Mouse (Mus musculus): ENCODE data around the gene Adcy1. TPM values are rescaled to one million over a fixed set of nuclear protein-coding genes. Genes with fewer than 3 reads are reported as not detected.
A peak's percentile ranks its signal among the peaks of the same experiment; 100 is the strongest.

Gene Adcy1
- polyA plus RNA-seq, 1 experiment from 2014 or later, result 0.87 TPM

DNA sequence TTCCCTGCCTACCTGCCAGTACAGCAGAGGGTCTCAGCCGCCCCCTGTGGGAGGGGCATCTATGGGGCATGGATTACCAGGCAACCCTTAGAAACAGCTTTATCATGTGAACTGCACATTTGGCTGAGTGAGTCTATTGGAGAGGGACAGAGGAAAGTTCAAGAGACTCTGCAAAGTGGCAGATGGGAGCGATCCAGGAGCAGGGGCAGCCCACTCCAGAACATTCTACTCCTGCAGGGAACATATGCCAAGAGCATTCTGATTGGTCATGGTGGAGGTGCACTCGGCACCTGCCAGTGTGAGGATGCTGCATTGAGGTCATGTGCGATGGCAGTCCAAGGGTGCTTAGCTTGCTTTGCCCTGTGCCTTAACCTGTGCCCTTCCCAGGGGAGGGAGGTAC is 6.5 kb downstream of the Adcy1 start:
- Histone ChIP-seq H3K27me3 (replicated peaks) (peaks cover 53% of the 10 kb centered on the region), H3K4me1 (peaks cover 10% of the 10 kb centered on the region), H3K9ac (no peak overlapping the region), H3K27ac (replicated peaks) (no peak overlapping the region), H3K4me3 (no peak overlapping the region), H3K9me3 (no peaks in the 10 kb centered on the region), H3K4me2 (no peak overlapping the region), H3K36me3 (no peaks in the 10 kb centered on the region)
- 84% methylated on average over 4 of the region's 4 CpGs for WGBS
- ATAC-seq (ENCODE audit: extremely low read depth, insufficient number of reproducible peaks, low FRiP score, low TSS enrichment), result no peak

GRCm38 (mm10) chr11:7071617-7072016 is 8.3 kb downstream of the Adcy1 start:
- peaks cover 34% of the 10 kb centered on the region for H3K27me3 ChIP-seq (replicated peaks)
- H3K9me3 ChIP-seq, result no peaks in the 10 kb centered on the region
- H3K4me2 ChIP-seq, result no peak overlapping the region
- 65% methylated on average over 6 of the region's 6 CpGs for WGBS
- H3K36me3 ChIP-seq, result no peaks in the 10 kb centered on the region
- no peak overlapping the region for H3K9ac ChIP-seq
- H3K27ac ChIP-seq (replicated peaks), result no peak overlapping the region
- H3K4me1 ChIP-seq, result 0 out of 2 replicates have a peak, but pooled peaks cover 4% of the 10 kb centered on the region
- H3K4me3 ChIP-seq, result no peak overlapping the region
- ATAC-seq (ENCODE audit: extremely low read depth, insufficient number of reproducible peaks, low FRiP score, low TSS enrichment), result no peak

DNA sequence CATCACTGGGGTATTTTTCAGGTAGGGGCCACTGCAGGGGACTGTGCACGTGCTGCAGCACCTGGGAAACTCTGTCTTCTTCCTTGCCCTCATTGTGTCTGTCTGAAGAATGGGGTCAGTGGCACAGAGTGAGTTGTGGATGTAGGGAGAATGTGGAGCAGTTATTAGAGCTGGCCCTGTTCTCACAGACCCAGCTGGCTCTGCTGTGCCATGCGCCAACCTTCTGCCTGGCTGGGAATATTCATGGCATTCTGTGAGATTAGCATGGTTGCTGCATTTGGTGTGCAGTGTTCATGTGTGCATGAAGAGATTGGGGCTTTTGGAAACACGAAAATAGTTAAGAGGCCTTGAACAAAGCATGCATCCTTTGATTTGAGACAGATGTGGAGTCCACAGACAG is 10.3 kb downstream of the Adcy1 start:
- ATAC-seq (ENCODE audit: extremely low read depth, insufficient number of reproducible peaks, low FRiP score, low TSS enrichment), result no peak
- Histone ChIP-seq H3K27ac (replicated peaks) (no peak overlapping the region), H3K4me1 (0 out of 2 replicates have a peak, but pooled peaks cover 4% of the 10 kb centered on the region), H3K27me3 (replicated peaks) (peaks cover 15% of the 10 kb centered on the region), H3K4me2 (no peak overlapping the region), H3K9me3 (no peaks in the 10 kb centered on the region), H3K9ac (no peak overlapping the region), H3K36me3 (no peaks in the 10 kb centered on the region), H3K4me3 (no peak overlapping the region)
- WGBS, result 84% methylated on average over 3 of the region's 3 CpGs

GRCm38 (mm10) chr11:7076510-7076909 is 13.2 kb downstream of the Adcy1 start:
- Histone ChIP-seq H3K4me3 (no peak overlapping the region), H3K27me3 (replicated peaks) (no peaks in the 10 kb centered on the region), H3K4me1 (0 out of 2 replicates have a peak, but pooled peaks cover 4% of the 10 kb centered on the region), H3K36me3 (no peaks in the 10 kb centered on the region), H3K9ac (no peak overlapping the region), H3K4me2 (no peak overlapping the region), H3K9me3 (no peaks in the 10 kb centered on the region), H3K27ac (replicated peaks) (no peak overlapping the region)
- ATAC-seq (ENCODE audit: extremely low read depth, insufficient number of reproducible peaks, low FRiP score, low TSS enrichment), result no peak
- WGBS, result 74% methylated on average over 3 of the region's 3 CpGs

DNA sequence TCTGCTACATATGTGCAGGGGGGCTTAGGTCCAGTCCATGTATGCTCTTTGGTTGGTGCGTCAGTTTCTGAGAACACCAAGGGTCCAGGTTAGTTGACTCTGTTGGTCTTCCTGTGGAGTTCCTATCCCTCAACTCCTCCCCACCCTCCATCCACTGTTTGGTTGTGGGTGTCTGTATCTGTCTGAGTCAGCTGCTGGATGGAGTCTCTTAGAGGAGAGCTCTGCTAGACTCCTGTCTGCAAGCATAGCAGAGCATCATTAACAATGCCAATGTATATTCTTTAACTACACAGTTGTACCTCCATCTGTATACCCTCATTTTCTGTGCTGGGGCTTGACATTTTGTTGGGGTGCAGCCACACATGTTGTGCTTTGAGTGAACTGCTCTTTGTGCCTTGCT is 18.6 kb downstream of the Adcy1 start:
- Histone ChIP-seq H3K9ac (no peak overlapping the region), H3K4me2 (no peak overlapping the region), H3K36me3 (no peaks in the 10 kb centered on the region), H3K4me1 (peaks cover 13% of the 10 kb centered on the region), H3K4me3 (no peak overlapping the region), H3K27ac (replicated peaks) (no peak overlapping the region), H3K9me3 (no peaks in the 10 kb centered on the region), H3K27me3 (replicated peaks) (no peaks in the 10 kb centered on the region)
- 85% methylated on average over 1 of the region's 1 CpGs for WGBS
- no peak for ATAC-seq (ENCODE audit: extremely low read depth, insufficient number of reproducible peaks, low FRiP score, low TSS enrichment)

GRCm38 (mm10) chr11:7083911-7084310 is 20.6 kb downstream of the Adcy1 start:
- WGBS, result 81% methylated on average over 1 of the region's 1 CpGs
- Histone ChIP-seq H3K27ac (replicated peaks) (0 out of 2 replicates have a peak overlapping the region, but pooled peaks have one; percentile 14), H3K9me3 (no peaks in the 10 kb centered on the region), H3K27me3 (replicated peaks) (no peaks in the 10 kb centered on the region), H3K9ac (no peak overlapping the region), H3K4me3 (no peak overlapping the region), H3K4me1 (peaks cover 15% of the 10 kb centered on the region), H3K36me3 (no peaks in the 10 kb centered on the region), H3K4me2 (no peak overlapping the region)
- ATAC-seq (ENCODE audit: extremely low read depth, insufficient number of reproducible peaks, low FRiP score, low TSS enrichment), result no peak

GRCm38 (mm10) chr11:7085184-7085583 is 21.9 kb downstream of the Adcy1 start:
- H3K4me2 ChIP-seq, result no peak overlapping the region
- H3K36me3 ChIP-seq, result no peaks in the 10 kb centered on the region
- no peak overlapping the region for H3K9ac ChIP-seq
- no peak overlapping the region for H3K4me3 ChIP-seq
- no peak for ATAC-seq (ENCODE audit: extremely low read depth, insufficient number of reproducible peaks, low FRiP score, low TSS enrichment)
- H3K27ac ChIP-seq (replicated peaks), result no peak overlapping the region
- H3K27me3 ChIP-seq (replicated peaks), result no peaks in the 10 kb centered on the region
- H3K9me3 ChIP-seq, result no peaks in the 10 kb centered on the region
- WGBS, result 76% methylated on average over 5 of the region's 5 CpGs
- H3K4me1 ChIP-seq, result peaks cover 18% of the 10 kb centered on the region

GRCm38 (mm10) chr11:7091120-7091519 is 27.8 kb downstream of the Adcy1 start:
- Histone ChIP-seq H3K27me3 (replicated peaks) (no peaks in the 10 kb centered on the region), H3K36me3 (no peaks in the 10 kb centered on the region), H3K4me2 (no peak overlapping the region), H3K4me3 (no peak overlapping the region), H3K4me1 (0 out of 2 replicates have a peak, but pooled peaks cover 5% of the 10 kb centered on the region), H3K9ac (no peak overlapping the region), H3K9me3 (no peaks in the 10 kb centered on the region), H3K27ac (replicated peaks) (no peak overlapping the region)
- WGBS, result 86% methylated on average over 5 of the region's 5 CpGs
- ATAC-seq (ENCODE audit: extremely low read depth, insufficient number of reproducible peaks, low FRiP score, low TSS enrichment), result no peak

- Histone ChIP-seq H3K27ac (replicated peaks) (no peak overlapping the region), H3K36me3 (no peaks in the 10 kb centered on the region)
- ATAC-seq (ENCODE audit: extremely low read depth, insufficient number of reproducible peaks, low FRiP score, low TSS enrichment), result no peak
Measured at GRCm38 (mm10) chr11:7094844-7095243, 31.6 kb downstream of the Adcy1 start.

GRCm38 (mm10) chr11:7101674-7102073 is 38.4 kb downstream of the Adcy1 start:
- Histone ChIP-seq H3K4me2 (no peak overlapping the region), H3K36me3 (no peaks in the 10 kb centered on the region), H3K4me3 (no peak overlapping the region), H3K9ac (no peak overlapping the region), H3K4me1 (no peaks in the 10 kb centered on the region), H3K27ac (replicated peaks) (no peak overlapping the region), H3K27me3 (replicated peaks) (no peaks in the 10 kb centered on the region), H3K9me3 (no peaks in the 10 kb centered on the region)
- no peak for ATAC-seq (ENCODE audit: extremely low read depth, insufficient number of reproducible peaks, low FRiP score, low TSS enrichment)
- WGBS, result 79% methylated on average over 6 of the region's 6 CpGs

More at GRCm38 (mm10) chr11:7094844-7095243, 31.6 kb downstream of the Adcy1 start:
- Histone ChIP-seq H3K27me3 (replicated peaks) (no peaks in the 10 kb centered on the region), H3K4me1 (no peaks in the 10 kb centered on the region), H3K9ac (no peak overlapping the region), H3K9me3 (no peaks in the 10 kb centered on the region), H3K4me3 (no peak overlapping the region), H3K4me2 (no peak overlapping the region)
- WGBS, result 88% methylated on average over 6 of the region's 6 CpGs

GRCm38 (mm10) chr11:7102256-7103194 is 39.2 kb downstream of the Adcy1 start:
- no peak overlapping the region for H3K27ac ChIP-seq (replicated peaks)
- H3K36me3 ChIP-seq, result no peaks in the 10 kb centered on the region
- no peaks in the 10 kb centered on the region for H3K4me1 ChIP-seq
- no peak for ATAC-seq (ENCODE audit: extremely low read depth, insufficient number of reproducible peaks, low FRiP score, low TSS enrichment)
- no peaks in the 10 kb centered on the region for H3K27me3 ChIP-seq (replicated peaks)
- H3K4me2 ChIP-seq, result no peak overlapping the region
- no peak overlapping the region for H3K4me3 ChIP-seq
- H3K9ac ChIP-seq, result no peak overlapping the region
- 66% methylated on average over 14 of the region's 14 CpGs for WGBS
- no peaks in the 10 kb centered on the region for H3K9me3 ChIP-seq

- no peak overlapping the region for H3K4me3 ChIP-seq
- 81% methylated on average over 8 of the region's 8 CpGs for WGBS
- H3K9me3 ChIP-seq, result no peaks in the 10 kb centered on the region
- H3K36me3 ChIP-seq, result no peaks in the 10 kb centered on the region
- H3K4me1 ChIP-seq, result no peaks in the 10 kb centered on the region
- no peak overlapping the region for H3K9ac ChIP-seq
- no peak for ATAC-seq (ENCODE audit: extremely low read depth, insufficient number of reproducible peaks, low FRiP score, low TSS enrichment)
- no peaks in the 10 kb centered on the region for H3K27me3 ChIP-seq (replicated peaks)
- H3K4me2 ChIP-seq, result no peak overlapping the region
- no peak overlapping the region for H3K27ac ChIP-seq (replicated peaks)
Measured at GRCm38 (mm10) chr11:7105337-7105736, 42.0 kb downstream of the Adcy1 start.

Data from heart, embryonic 13.5 days (tissue).